Mouse (Mus musculus): ENCODE measurements at regions not wholly inside any gene's neighbourhood (a gene's known extent, or its start where the extent isn't known, plus 50 kb on each side); places are given as distances from the start of the nearest gene placed in this dataset.

DNA sequence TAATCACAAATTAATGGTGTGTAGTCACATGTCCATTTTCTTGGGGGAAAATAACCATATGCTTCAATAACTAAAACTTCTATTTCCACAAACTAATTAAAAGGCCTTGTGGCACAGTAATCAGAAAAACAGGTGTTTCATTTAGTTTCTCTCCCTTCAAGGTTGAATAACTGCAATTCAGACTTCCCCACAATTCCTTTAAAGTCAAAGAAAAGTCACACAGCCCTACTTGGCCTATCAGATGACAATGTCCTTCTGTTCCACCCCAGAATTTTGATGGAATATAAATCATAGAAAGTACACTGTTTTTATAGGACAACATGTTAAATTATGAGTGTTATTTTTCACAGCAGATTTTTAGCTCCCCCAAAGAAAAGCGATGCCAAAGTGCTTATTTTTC lies 594.0 kb upstream of the 4930412O13Rik start:
- no peak for TF ChIP-seq CTCF (IDR thresholded peaks at IDR 0.05; ENCODE audit: low read depth)
- no peak for TF ChIP-seq EP300 (optimal IDR thresholded peaks at IDR 0.05)

All from stomach, postnatal 0 days (tissue).